Mouse (Mus musculus): Measurements from ENCODE around the gene Myo1f. TPM values are rescaled to one million over a fixed set of nuclear protein-coding genes. Genes with fewer than 3 reads are reported as not detected.

Myo1f gene
- polyA plus RNA-seq, 1 experiment from 2014 or later: 1.7 TPM

GRCm38 (mm10) chr17:33539878-33540277, 15.6 kb upstream of the Myo1f start:
- Histone ChIP-seq H3K27ac (replicated peaks) (no peak overlapping the region), H3K4me1 (no peaks in the 10 kb centered on the region), H3K4me3 (no peak overlapping the region), H3K36me3 (peaks cover 57% of the 10 kb centered on the region), H3K9me3 (replicated peaks) (no peaks in the 10 kb centered on the region), H3K27me3 (ENCODE audit: low read depth, poor library complexity, severe bottlenecking) (no peaks in the 10 kb centered on the region)
- DNase-seq (ENCODE audit: low spot score): no peak
- WGBS: 93% methylated on average over 4 of the region's 4 CpGs

GRCm38 (mm10) chr17:33549212-33549611, 6.3 kb upstream of the Myo1f start:
- DNase-seq (ENCODE audit: low spot score): no peak
- 94% methylated on average over 6 of the region's 6 CpGs for WGBS
- H3K36me3 ChIP-seq: peaks cover 67% of the 10 kb centered on the region

GRCm38 (mm10) chr17:33550388-33550787, 5.1 kb upstream of the Myo1f start:
- Histone ChIP-seq H3K27ac (replicated peaks) (no peak overlapping the region), H3K27me3 (ENCODE audit: low read depth, poor library complexity, severe bottlenecking) (no peaks in the 10 kb centered on the region), H3K9me3 (replicated peaks) (no peaks in the 10 kb centered on the region), H3K36me3 (peaks cover 56% of the 10 kb centered on the region), H3K4me1 (no peaks in the 10 kb centered on the region), H3K4me3 (no peak overlapping the region)
- no peak for DNase-seq (ENCODE audit: low spot score)
- WGBS: 88% methylated on average over 10 of the region's 10 CpGs

More at GRCm38 (mm10) chr17:33549212-33549611, 6.3 kb upstream of the Myo1f start:
- H3K27ac ChIP-seq (replicated peaks): no peak overlapping the region
- no peaks in the 10 kb centered on the region for H3K9me3 ChIP-seq (replicated peaks)
- H3K4me3 ChIP-seq: no peak overlapping the region
- no peaks in the 10 kb centered on the region for H3K4me1 ChIP-seq
- H3K27me3 ChIP-seq (ENCODE audit: low read depth, poor library complexity, severe bottlenecking): no peaks in the 10 kb centered on the region

GRCm38 (mm10) chr17:33552113-33552512, 3.4 kb upstream of the Myo1f start:
- Histone ChIP-seq H3K4me3 (no peak overlapping the region), H3K27ac (replicated peaks) (no peak overlapping the region), H3K36me3 (peaks cover 45% of the 10 kb centered on the region), H3K4me1 (no peaks in the 10 kb centered on the region), H3K9me3 (replicated peaks) (no peaks in the 10 kb centered on the region), H3K27me3 (ENCODE audit: low read depth, poor library complexity, severe bottlenecking) (no peaks in the 10 kb centered on the region)
- DNase-seq (ENCODE audit: low spot score): no peak
- WGBS: 91% methylated on average over 4 of the region's 4 CpGs

- no peaks in the 10 kb centered on the region for H3K9me3 ChIP-seq (replicated peaks)
- peaks cover 45% of the 10 kb centered on the region for H3K36me3 ChIP-seq
- 48% methylated on average over 4 of the region's 4 CpGs for WGBS
- no peaks in the 10 kb centered on the region for H3K27me3 ChIP-seq (ENCODE audit: low read depth, poor library complexity, severe bottlenecking)
- H3K4me3 ChIP-seq: no peak overlapping the region
- H3K27ac ChIP-seq (replicated peaks): no peak overlapping the region
- peak; percentile 51 for DNase-seq (ENCODE audit: low spot score)
- no peaks in the 10 kb centered on the region for H3K4me1 ChIP-seq
Observed at GRCm38 (mm10) chr17:33552964-33553363, 2.5 kb upstream of the Myo1f start.

GRCm38 (mm10) chr17:33554536-33554935, 971 bp upstream of the Myo1f start:
- Histone ChIP-seq H3K4me1 (no peaks in the 10 kb centered on the region), H3K27me3 (ENCODE audit: low read depth, poor library complexity, severe bottlenecking) (no peaks in the 10 kb centered on the region), H3K36me3 (peaks cover 29% of the 10 kb centered on the region), H3K4me3 (no peak overlapping the region), H3K27ac (replicated peaks) (no peak overlapping the region), H3K9me3 (replicated peaks) (no peaks in the 10 kb centered on the region)
- 96% methylated on average over 1 of the region's 1 CpGs for WGBS
- DNase-seq (ENCODE audit: low spot score): no peak

GRCm38 (mm10) chr17:33557922-33558321, 2.4 kb downstream of the Myo1f start:
- no peaks in the 10 kb centered on the region for H3K27me3 ChIP-seq (ENCODE audit: low read depth, poor library complexity, severe bottlenecking)
- WGBS: 80% methylated on average over 4 of the region's 4 CpGs
- H3K27ac ChIP-seq (replicated peaks): no peak overlapping the region
- H3K36me3 ChIP-seq: 0 out of 2 replicates have a peak, but pooled peaks cover 7% of the 10 kb centered on the region
- no peaks in the 10 kb centered on the region for H3K4me1 ChIP-seq
- H3K9me3 ChIP-seq (replicated peaks): no peaks in the 10 kb centered on the region
- H3K4me3 ChIP-seq: no peak overlapping the region
- no peak for DNase-seq (ENCODE audit: low spot score)

- Histone ChIP-seq H3K27ac (replicated peaks) (no peak overlapping the region), H3K4me1 (no peaks in the 10 kb centered on the region), H3K36me3 (no peaks in the 10 kb centered on the region), H3K4me3 (no peak overlapping the region), H3K27me3 (ENCODE audit: low read depth, poor library complexity, severe bottlenecking) (no peaks in the 10 kb centered on the region), H3K9me3 (replicated peaks) (no peaks in the 10 kb centered on the region)
- no peak for DNase-seq (ENCODE audit: low spot score)
- 75% methylated on average over 2 of the region's 2 CpGs for WGBS
Observed at GRCm38 (mm10) chr17:33563527-33564076, 8.1 kb downstream of the Myo1f start.

GRCm38 (mm10) chr17:33564599-33564998, 9.1 kb downstream of the Myo1f start:
- Histone ChIP-seq H3K4me1 (no peaks in the 10 kb centered on the region), H3K27me3 (ENCODE audit: low read depth, poor library complexity, severe bottlenecking) (no peaks in the 10 kb centered on the region), H3K27ac (replicated peaks) (no peak overlapping the region), H3K36me3 (no peaks in the 10 kb centered on the region), H3K4me3 (no peak overlapping the region), H3K9me3 (replicated peaks) (no peaks in the 10 kb centered on the region)
- 61% methylated on average over 1 of the region's 1 CpGs for WGBS
- DNase-seq (ENCODE audit: low spot score): no peak

- no peaks in the 10 kb centered on the region for H3K36me3 ChIP-seq
- no peaks in the 10 kb centered on the region for H3K9me3 ChIP-seq (replicated peaks)
- no peak overlapping the region for H3K27ac ChIP-seq (replicated peaks)
- 76% methylated on average over 2 of the region's 2 CpGs for WGBS
- no peaks in the 10 kb centered on the region for H3K4me1 ChIP-seq
- no peak for DNase-seq (ENCODE audit: low spot score)
- no peaks in the 10 kb centered on the region for H3K27me3 ChIP-seq (ENCODE audit: low read depth, poor library complexity, severe bottlenecking)
- H3K4me3 ChIP-seq: no peak overlapping the region
Observed at GRCm38 (mm10) chr17:33566182-33566581, 10.7 kb downstream of the Myo1f start.

GRCm38 (mm10) chr17:33584061-33584460, 28.6 kb downstream of the Myo1f start:
- H3K27ac ChIP-seq (replicated peaks): no peak overlapping the region
- no peak for DNase-seq (ENCODE audit: low spot score)
- H3K4me1 ChIP-seq: no peaks in the 10 kb centered on the region
- H3K4me3 ChIP-seq: no peak overlapping the region
- 92% methylated on average over 4 of the region's 4 CpGs for WGBS
- no peaks in the 10 kb centered on the region for H3K27me3 ChIP-seq (ENCODE audit: low read depth, poor library complexity, severe bottlenecking)
- H3K36me3 ChIP-seq: no peaks in the 10 kb centered on the region
- H3K9me3 ChIP-seq (replicated peaks): no peaks in the 10 kb centered on the region

- WGBS: 74% methylated on average over 17 of the region's 17 CpGs
- no peaks in the 10 kb centered on the region for H3K9me3 ChIP-seq (replicated peaks)
Observed at GRCm38 (mm10) chr17:33586011-33586410, 30.5 kb downstream of the Myo1f start.

GRCm38 (mm10) chr17:33597271-33597670, 41.8 kb downstream of the Myo1f start:
- H3K27ac ChIP-seq (replicated peaks): no peak overlapping the region
- peaks cover 15% of the 10 kb centered on the region for H3K9me3 ChIP-seq (replicated peaks)
- H3K4me1 ChIP-seq: no peaks in the 10 kb centered on the region
- H3K36me3 ChIP-seq: no peaks in the 10 kb centered on the region
- no peak for DNase-seq (ENCODE audit: low spot score)
- no peaks in the 10 kb centered on the region for H3K27me3 ChIP-seq (ENCODE audit: low read depth, poor library complexity, severe bottlenecking)
- no peak overlapping the region for H3K4me3 ChIP-seq

More at GRCm38 (mm10) chr17:33586011-33586410, 30.5 kb downstream of the Myo1f start:
- no peaks in the 10 kb centered on the region for H3K4me1 ChIP-seq
- H3K27me3 ChIP-seq (ENCODE audit: low read depth, poor library complexity, severe bottlenecking): no peaks in the 10 kb centered on the region
- no peak overlapping the region for H3K4me3 ChIP-seq
- no peak for DNase-seq (ENCODE audit: low spot score)
- no peak overlapping the region for H3K27ac ChIP-seq (replicated peaks)
- H3K36me3 ChIP-seq: no peaks in the 10 kb centered on the region

- 90% methylated on average over 5 of the region's 5 CpGs for WGBS
- Histone ChIP-seq H3K27ac (replicated peaks) (no peak overlapping the region), H3K4me3 (no peak overlapping the region), H3K4me1 (no peaks in the 10 kb centered on the region), H3K9me3 (replicated peaks) (peaks cover 15% of the 10 kb centered on the region), H3K36me3 (no peaks in the 10 kb centered on the region), H3K27me3 (ENCODE audit: low read depth, poor library complexity, severe bottlenecking) (no peaks in the 10 kb centered on the region)
- DNase-seq (ENCODE audit: low spot score): no peak
Observed at GRCm38 (mm10) chr17:33598506-33598905, 43.0 kb downstream of the Myo1f start.
